Mouse (Mus musculus) monocyte, adult 5-6 weeks (primary cell): ENCODE results near the gene Fam83e. TPM values are rescaled to one million over a fixed set of nuclear protein-coding genes. Genes with fewer than 3 reads are reported as not detected.
A peak's percentile ranks its signal among the peaks of the same experiment; 100 is the strongest.

Experiments
- ATAC-seq: fragments of 153-309, 156-312 bp; replicated peaks from 2 replicates; pipeline ENCODE4 v1.8.0; 2017; ENCODE audit warnings: mild to moderate bottlenecking; ENCODE audit not compliant: low TSS enrichment, insufficient number of reproducible peaks, severe bottlenecking, poor library complexity, low FRiP score
- total RNA-seq: library from RNA; stranded (forward); fragments of 200-1000, 200-491, 200-594 nt; gene quantifications from 3 replicates; pipeline ENCODE4 v1.2.3, GENCODE M21; 2017

The Fam83e gene
- total RNA-seq, 1 experiment from 2014 or later = 1.4 TPM

GRCm38 (mm10) chr7:45760151-45760550 lies 39.1 kb downstream of the Fam83e start:
- ATAC-seq = no peak

- ATAC-seq = no peak
These were observed 45.0 kb downstream of the Fam83e start for GRCm38 (mm10) chr7:45765995-45766394.

GRCm38 (mm10) chr7:45766764-45767163 lies 45.8 kb downstream of the Fam83e start:
- ATAC-seq = no peak

- ATAC-seq = no peak
These were observed 46.5 kb downstream of the Fam83e start for GRCm38 (mm10) chr7:45767500-45767899.

- ATAC-seq = no peak
These were observed 49.5 kb downstream of the Fam83e start for GRCm38 (mm10) chr7:45770427-45771082.

GRCm38 (mm10) chr7:45771101-45771500 lies 50.1 kb downstream of the Fam83e start:
- peak; percentile 56; the same call in 1 of the 2 replicates for ATAC-seq

GRCm38 (mm10) chr7:45775237-45775636 lies 54.2 kb downstream of the Fam83e start:
- no peak for ATAC-seq

Other genes starting within 250 kb of the Fam83e start
- 3.2 TPM in 1 of 3 replicates, not detected in the others for gene Tulp2, start 239.3 kb upstream of the Fam83e start, total RNA-seq
- gene Gm45808, start 234.4 kb upstream of the Fam83e start, total RNA-seq = not detected in 3 replicates
- gene Dhdh, start 232.4 kb upstream of the Fam83e start, total RNA-seq = 7.0 to 8.3 TPM (median 7.5 TPM) in 3 replicates
- gene Nucb1, start 210.8 kb upstream of the Fam83e start, total RNA-seq = 128 to 251 TPM (median 142 TPM) in 3 replicates
- gene Ppp1r15a, start 194.9 kb upstream of the Fam83e start, total RNA-seq = 204 to 390 TPM (median 221 TPM) in 3 replicates
- gene Plekha4, start 194.9 kb upstream of the Fam83e start, total RNA-seq = 0.10 TPM in 1 of 3 replicates, not detected in the others
- gene Hsd17b14, start 166.3 kb upstream of the Fam83e start, total RNA-seq = not detected in 3 replicates
- 5.1 to 21.4 TPM (median 11.9 TPM) in 3 replicates for gene Bcat2, start 151.1 kb upstream of the Fam83e start, total RNA-seq
- gene Fgf21, start 105.7 kb upstream of the Fam83e start, total RNA-seq = not detected in 3 replicates
- not detected in 3 replicates for gene Fut1, start 103.9 kb upstream of the Fam83e start, total RNA-seq
- gene Izumo1, start 99.4 kb upstream of the Fam83e start, total RNA-seq = not detected in 3 replicates
- gene Rasip1, start 93.7 kb upstream of the Fam83e start, total RNA-seq = 0.11 to 0.48 TPM in 2 of 3 replicates, not detected in the other
- 0.19 TPM in 1 of 3 replicates, not detected in the others for gene Mamstr, start 81.2 kb upstream of the Fam83e start, total RNA-seq
- gene Fut2, start 54.8 kb upstream of the Fam83e start, total RNA-seq = 1.4 TPM in 1 of 3 replicates, not detected in the others
- not detected in 3 replicates for gene Ntn5, start 37.2 kb upstream of the Fam83e start, total RNA-seq
- gene Sec1, start 26.8 kb upstream of the Fam83e start, total RNA-seq = not detected in 3 replicates
- gene Car11, start 21.4 kb upstream of the Fam83e start, total RNA-seq = not detected in 3 replicates
- 4.3 to 13.1 TPM (median 4.5 TPM) in 3 replicates for gene Dbp, start 16.1 kb upstream of the Fam83e start, total RNA-seq
- 966 to 1,078 TPM (median 1,028 TPM) in 3 replicates for gene Rpl18, start 5.8 kb upstream of the Fam83e start, total RNA-seq
- gene Sphk2, start 3.2 kb upstream of the Fam83e start, total RNA-seq = 11.0 to 15.9 TPM (median 11.5 TPM) in 3 replicates
- gene Spaca4, start 4.6 kb downstream of the Fam83e start, total RNA-seq = not detected in 3 replicates
- gene Lmtk3, start 62.5 kb downstream of the Fam83e start, total RNA-seq = not detected in 3 replicates
- 1.3 to 7.5 TPM in 2 of 3 replicates, not detected in the other for gene Sult2b1, start 63.5 kb downstream of the Fam83e start, total RNA-seq
- gene Cyth2, start 93.4 kb downstream of the Fam83e start, total RNA-seq = 59.2 to 78.0 TPM (median 72.7 TPM) in 3 replicates
- 0.19 TPM in 1 of 3 replicates, not detected in the others for gene Kcnj14, start 103.6 kb downstream of the Fam83e start, total RNA-seq
- gene Grwd1, start 109.7 kb downstream of the Fam83e start, total RNA-seq = 5.8 to 8.7 TPM (median 6.7 TPM) in 3 replicates
- gene Kdelr1, start 151.6 kb downstream of the Fam83e start, total RNA-seq = 28.7 to 45.8 TPM (median 45.2 TPM) in 3 replicates
- 0.10 TPM in 1 of 3 replicates, not detected in the others for gene Grin2d, start 157.2 kb downstream of the Fam83e start, total RNA-seq
- not detected in 3 replicates for gene Syngr4, start 175.5 kb downstream of the Fam83e start, total RNA-seq
- 4.4 to 5.6 TPM (median 4.4 TPM) in 3 replicates for gene Tmem143, start 175.7 kb downstream of the Fam83e start, total RNA-seq
- gene Emp3, start 200.2 kb downstream of the Fam83e start, total RNA-seq = 293 to 405 TPM (median 376 TPM) in 3 replicates
- 2.9 TPM in 2 of 3 replicates, not detected in the other for gene Ccdc114, start 202.9 kb downstream of the Fam83e start, total RNA-seq